Mouse (Mus musculus): ENCODE measurements around the gene Mfsd9. TPM values are rescaled to one million over a fixed set of nuclear protein-coding genes. Genes with fewer than 3 reads are reported as not detected.
"Not testable (repeated sequence)": the region's sequence is repeated elsewhere in the genome, so short reads cannot be mapped to it uniquely, and the experiment has no call there.

The Mfsd9 gene
- polyA plus RNA-seq, 1 experiment from 2014 or later, result 1.4 TPM

DNA sequence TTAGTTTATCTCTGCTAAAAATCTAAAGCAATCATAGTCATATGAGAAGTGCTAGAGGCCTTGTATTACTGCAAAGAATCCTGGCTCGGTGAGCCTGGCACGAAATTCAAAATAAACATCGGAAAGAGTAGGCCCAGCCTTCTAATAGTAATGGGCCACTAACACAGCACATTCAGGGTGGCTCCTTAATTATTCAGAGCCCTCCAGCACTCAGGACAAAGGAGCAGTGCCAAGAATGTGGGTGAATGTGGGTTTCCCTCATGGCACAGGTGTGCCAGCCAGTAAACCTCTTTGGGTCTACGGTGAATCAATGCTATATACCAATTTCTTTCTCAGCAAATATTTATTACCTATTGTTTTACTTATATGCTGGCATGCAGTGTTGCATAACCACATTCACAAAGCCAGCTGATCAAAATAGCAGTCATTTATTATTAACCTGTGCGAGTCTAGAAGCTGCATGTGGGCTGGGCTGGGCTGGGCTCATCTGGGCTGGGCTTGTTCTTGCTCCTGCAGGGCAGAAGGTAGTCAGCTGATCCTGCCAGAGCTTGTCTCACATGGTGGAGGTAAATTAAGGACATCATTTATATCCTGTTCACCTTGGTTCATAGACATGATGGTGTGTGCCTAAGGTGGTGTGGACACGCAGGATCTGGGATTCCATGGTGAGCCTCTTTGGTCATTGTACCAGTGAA is 30.6 kb downstream of the Mfsd9 start:
- 83% methylated on average over 6 of the region's 6 CpGs for WGBS
- Histone ChIP-seq H3K4me3 (no peak overlapping the region), H3K27me3 (no peaks in the 10 kb centered on the region), H3K27ac (no peak overlapping the region), H3K9me3 (replicated peaks) (no peaks in the 10 kb centered on the region), H3K4me2 (no peak overlapping the region), H3K4me1 (replicated peaks) (no peaks in the 10 kb centered on the region), H3K36me3 (no peaks in the 10 kb centered on the region), H3K9ac (no peak overlapping the region)
- ATAC-seq (replicated peaks; ENCODE audit: insufficient number of reproducible peaks, insufficient read depth, low FRiP score, low read depth), result no peak

DNA sequence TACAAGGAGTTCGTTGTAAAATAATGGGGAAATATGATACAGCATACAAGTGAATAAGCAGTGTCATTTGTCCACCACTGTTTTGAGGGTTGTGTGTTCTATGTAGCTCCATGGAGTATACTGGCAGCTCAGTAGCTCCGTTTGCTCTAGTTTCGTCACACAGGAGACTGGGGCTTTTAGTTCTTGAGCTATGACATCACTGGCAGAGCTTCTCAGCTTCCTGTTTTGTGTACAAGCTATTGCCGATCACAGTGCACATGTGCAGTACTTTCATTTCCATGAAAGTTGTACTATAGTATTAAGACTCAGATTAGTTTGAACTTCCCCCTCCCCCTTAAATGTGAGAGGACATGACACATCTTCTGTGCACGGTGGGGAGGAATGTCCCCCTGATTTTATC is 44.4 kb downstream of the Mfsd9 start:
- no peaks in the 10 kb centered on the region for H3K9me3 ChIP-seq (replicated peaks)
- H3K4me3 ChIP-seq, result no peak overlapping the region
- no peak overlapping the region for H3K9ac ChIP-seq
- H3K4me1 ChIP-seq (replicated peaks), result no peaks in the 10 kb centered on the region
- 63% methylated on average over 5 of the region's 5 CpGs for WGBS
- H3K27ac ChIP-seq, result no peak overlapping the region
- no peaks in the 10 kb centered on the region for H3K27me3 ChIP-seq
- ATAC-seq (replicated peaks; ENCODE audit: insufficient number of reproducible peaks, insufficient read depth, low FRiP score, low read depth), result no peak
- H3K36me3 ChIP-seq, result no peaks in the 10 kb centered on the region
- no peak overlapping the region for H3K4me2 ChIP-seq

DNA sequence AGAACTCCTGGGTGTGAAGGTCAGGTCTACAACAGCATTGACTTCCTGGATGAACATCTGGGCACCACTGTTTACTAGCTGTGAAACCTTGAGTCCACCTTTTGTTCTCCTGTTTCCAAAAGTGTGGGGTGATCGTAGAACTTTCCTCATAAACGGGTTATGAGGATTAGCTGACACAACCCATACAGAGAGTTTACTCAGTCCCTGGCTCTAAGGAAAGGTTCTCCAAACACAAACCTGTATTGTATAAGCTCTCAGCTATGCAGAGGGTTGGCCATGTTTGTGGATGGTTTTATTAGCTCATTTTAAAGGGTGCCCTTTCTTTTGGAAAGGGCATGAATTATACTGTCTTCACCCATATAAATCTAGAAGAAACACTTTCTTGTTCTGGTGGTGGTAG is 49.7 kb downstream of the Mfsd9 start:
- WGBS, result 76% methylated on average over 2 of the region's 2 CpGs
- no peak for ATAC-seq (replicated peaks; ENCODE audit: insufficient number of reproducible peaks, insufficient read depth, low FRiP score, low read depth)
- Histone ChIP-seq H3K36me3 (no peaks in the 10 kb centered on the region), H3K27me3 (no peaks in the 10 kb centered on the region), H3K4me3 (no peak overlapping the region), H3K27ac (no peak overlapping the region), H3K9ac (no peak overlapping the region), H3K9me3 (replicated peaks) (no peaks in the 10 kb centered on the region), H3K4me1 (replicated peaks) (no peaks in the 10 kb centered on the region), H3K4me2 (no peak overlapping the region)

DNA sequence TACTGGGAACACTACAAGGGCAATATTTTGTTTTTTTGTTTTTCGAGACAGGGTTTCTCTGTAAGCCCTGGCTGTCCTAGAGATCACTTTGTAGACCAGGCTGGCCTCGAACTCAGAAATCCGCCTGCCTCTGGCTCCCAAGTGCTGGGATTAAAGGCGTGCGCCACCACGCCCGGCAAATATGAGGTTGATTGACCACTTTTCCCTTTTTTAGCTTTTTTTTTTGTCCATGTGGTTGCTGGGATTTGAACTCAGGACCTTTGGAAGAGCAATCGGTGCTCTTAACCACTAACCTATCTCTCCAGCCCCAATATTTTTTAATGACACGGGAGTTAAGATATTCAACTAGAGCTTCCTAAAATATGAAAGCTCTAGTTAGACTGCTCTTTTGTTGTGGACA is 52.2 kb downstream of the Mfsd9 start:
- not testable (repeated sequence) for H3K4me2 ChIP-seq; H3K27me3 ChIP-seq; H3K4me1 ChIP-seq (replicated peaks); H3K9me3 ChIP-seq (replicated peaks); H3K27ac ChIP-seq; H3K9ac ChIP-seq; H3K4me3 ChIP-seq; H3K36me3 ChIP-seq; ATAC-seq (replicated peaks; ENCODE audit: insufficient number of reproducible peaks, insufficient read depth, low FRiP score, low read depth)
- WGBS, result 91% methylated on average over 9 of the region's 9 CpGs

DNA sequence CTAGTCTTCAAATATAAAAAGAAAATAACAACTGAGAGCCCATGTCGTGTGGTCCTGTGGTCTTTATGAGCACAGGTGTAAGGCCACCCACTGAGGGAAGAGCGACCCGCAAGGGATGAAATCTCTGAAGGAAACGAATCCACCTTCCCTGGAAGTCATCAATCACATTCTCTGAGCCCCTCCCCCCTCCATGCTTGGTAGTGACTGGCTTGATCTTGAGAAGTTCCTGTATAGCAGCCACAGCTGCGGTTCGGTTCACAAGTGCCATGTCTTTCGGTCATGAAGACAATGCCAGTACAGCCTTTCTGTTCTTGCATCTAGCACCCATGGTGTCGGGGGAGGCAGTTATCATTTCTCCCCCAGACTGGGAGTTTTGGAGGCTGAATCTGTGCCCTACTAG is 52.8 kb downstream of the Mfsd9 start:
- no peaks in the 10 kb centered on the region for H3K4me1 ChIP-seq (replicated peaks)
- H3K4me2 ChIP-seq, result no peak overlapping the region
- 74% methylated on average over 8 of the region's 8 CpGs for WGBS

DNA sequence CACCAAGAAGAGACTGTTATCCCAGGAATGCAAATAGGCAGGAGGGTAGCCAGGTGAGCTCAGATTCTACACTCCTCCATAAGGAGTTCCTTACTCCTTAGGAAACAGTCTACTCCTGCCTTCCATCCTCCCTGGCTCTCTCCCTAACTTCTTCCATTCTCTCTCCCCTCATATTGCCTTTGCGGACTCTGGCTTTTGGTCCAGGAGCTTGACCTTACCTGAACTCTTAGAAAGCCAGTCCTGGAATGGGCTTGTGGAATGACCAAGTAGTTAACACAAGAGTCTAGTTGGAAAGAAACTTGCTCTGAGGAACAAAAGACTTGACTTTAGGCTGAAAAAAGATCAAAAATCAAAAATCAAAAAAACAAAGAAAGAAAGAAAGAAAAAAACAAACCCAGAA is 61.9 kb downstream of the Mfsd9 start:
- WGBS, result 79% methylated on average over 1 of the region's 1 CpGs
- Histone ChIP-seq H3K27ac (no peak overlapping the region), H3K4me2 (no peak overlapping the region), H3K9me3 (replicated peaks) (no peaks in the 10 kb centered on the region), H3K9ac (no peak overlapping the region), H3K27me3 (no peaks in the 10 kb centered on the region), H3K36me3 (no peaks in the 10 kb centered on the region), H3K4me3 (no peak overlapping the region), H3K4me1 (replicated peaks) (no peaks in the 10 kb centered on the region)
- no peak for ATAC-seq (replicated peaks; ENCODE audit: insufficient number of reproducible peaks, insufficient read depth, low FRiP score, low read depth)

More for the DNA sequence above, 52.8 kb downstream of the Mfsd9 start:
- H3K36me3 ChIP-seq, result no peaks in the 10 kb centered on the region
- H3K27me3 ChIP-seq, result no peaks in the 10 kb centered on the region
- no peak for ATAC-seq (replicated peaks; ENCODE audit: insufficient number of reproducible peaks, insufficient read depth, low FRiP score, low read depth)
- H3K9ac ChIP-seq, result no peak overlapping the region
- H3K4me3 ChIP-seq, result no peak overlapping the region
- no peak overlapping the region for H3K27ac ChIP-seq
- no peaks in the 10 kb centered on the region for H3K9me3 ChIP-seq (replicated peaks)

DNA sequence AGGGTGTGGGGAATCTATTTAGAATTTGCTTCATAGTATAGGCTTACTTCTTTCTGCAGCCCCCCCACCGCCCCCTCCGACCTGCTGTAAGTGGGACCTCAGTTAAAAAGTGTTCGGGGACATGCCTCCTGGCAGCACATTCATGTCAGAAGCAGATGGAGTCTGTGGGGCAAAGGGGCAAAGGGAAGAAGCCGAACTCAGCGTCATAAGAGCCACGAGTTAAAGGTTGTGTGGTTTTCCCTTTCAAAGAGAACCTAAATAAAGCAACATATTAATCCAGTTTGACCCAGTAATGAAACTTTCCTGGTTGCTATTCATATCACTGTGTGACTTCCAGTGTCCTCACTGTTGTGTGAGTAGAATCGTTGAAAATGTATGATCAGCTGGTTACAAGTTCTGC is 63.1 kb downstream of the Mfsd9 start:
- H3K4me2 ChIP-seq, result no peak overlapping the region
- H3K27ac ChIP-seq, result no peak overlapping the region
- H3K9me3 ChIP-seq (replicated peaks), result no peaks in the 10 kb centered on the region
- no peak overlapping the region for H3K9ac ChIP-seq
- no peak for ATAC-seq (replicated peaks; ENCODE audit: insufficient number of reproducible peaks, insufficient read depth, low FRiP score, low read depth)
- no peaks in the 10 kb centered on the region for H3K36me3 ChIP-seq
- H3K4me1 ChIP-seq (replicated peaks), result no peaks in the 10 kb centered on the region
- WGBS, result 80% methylated on average over 7 of the region's 7 CpGs
- no peak overlapping the region for H3K4me3 ChIP-seq
- H3K27me3 ChIP-seq, result no peaks in the 10 kb centered on the region

DNA sequence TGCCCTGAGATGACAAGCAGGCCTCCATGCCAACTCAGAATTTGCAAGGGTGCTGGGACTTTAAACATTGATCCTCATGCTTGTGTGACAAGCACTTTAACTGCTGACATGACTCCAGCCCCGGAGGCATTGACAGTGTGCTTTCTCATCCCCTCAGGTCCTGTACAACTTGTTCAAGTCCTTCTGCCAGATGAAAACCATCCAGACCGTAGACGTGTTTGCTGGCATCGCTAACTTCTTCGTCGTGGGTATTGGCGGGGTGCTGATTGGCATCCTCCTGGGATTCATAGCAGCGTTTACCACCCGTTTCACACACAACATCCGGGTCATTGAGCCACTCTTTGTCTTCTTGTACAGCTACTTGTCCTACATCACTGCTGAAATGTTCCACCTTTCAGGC is 64.4 kb downstream of the Mfsd9 start:
- no peaks in the 10 kb centered on the region for H3K27me3 ChIP-seq
- H3K4me2 ChIP-seq, result no peak overlapping the region
- no peak for ATAC-seq (replicated peaks; ENCODE audit: insufficient number of reproducible peaks, insufficient read depth, low FRiP score, low read depth)
- WGBS, result 84% methylated on average over 10 of the region's 10 CpGs
- no peak overlapping the region for H3K27ac ChIP-seq
- H3K36me3 ChIP-seq, result no peaks in the 10 kb centered on the region
- H3K9me3 ChIP-seq (replicated peaks), result no peaks in the 10 kb centered on the region
- no peaks in the 10 kb centered on the region for H3K4me1 ChIP-seq (replicated peaks)
- H3K4me3 ChIP-seq, result no peak overlapping the region
- H3K9ac ChIP-seq, result no peak overlapping the region

Other genes starting within 250 kb of the Mfsd9 start
- not detected in 2 replicates for gene Slc9a4, start 210.6 kb downstream of the Mfsd9 start, polyA plus RNA-seq (2015; fragmentation: Nextera tagmentation; extraction: Ambion mirVana)
- 0.37 and 0.67 TPM in 2 replicates for gene Slc9a2, start 110.1 kb downstream of the Mfsd9 start, polyA plus RNA-seq (2015; fragmentation: Nextera tagmentation; extraction: Ambion mirVana)
- 35.6 and 44.8 TPM in 2 replicates for gene Tmem182, start 14.9 kb upstream of the Mfsd9 start, polyA plus RNA-seq (2015; fragmentation: Nextera tagmentation; extraction: Ambion mirVana)